ENCODE assay signal across 8 mouse cellular contexts in the genomic region with DNA sequence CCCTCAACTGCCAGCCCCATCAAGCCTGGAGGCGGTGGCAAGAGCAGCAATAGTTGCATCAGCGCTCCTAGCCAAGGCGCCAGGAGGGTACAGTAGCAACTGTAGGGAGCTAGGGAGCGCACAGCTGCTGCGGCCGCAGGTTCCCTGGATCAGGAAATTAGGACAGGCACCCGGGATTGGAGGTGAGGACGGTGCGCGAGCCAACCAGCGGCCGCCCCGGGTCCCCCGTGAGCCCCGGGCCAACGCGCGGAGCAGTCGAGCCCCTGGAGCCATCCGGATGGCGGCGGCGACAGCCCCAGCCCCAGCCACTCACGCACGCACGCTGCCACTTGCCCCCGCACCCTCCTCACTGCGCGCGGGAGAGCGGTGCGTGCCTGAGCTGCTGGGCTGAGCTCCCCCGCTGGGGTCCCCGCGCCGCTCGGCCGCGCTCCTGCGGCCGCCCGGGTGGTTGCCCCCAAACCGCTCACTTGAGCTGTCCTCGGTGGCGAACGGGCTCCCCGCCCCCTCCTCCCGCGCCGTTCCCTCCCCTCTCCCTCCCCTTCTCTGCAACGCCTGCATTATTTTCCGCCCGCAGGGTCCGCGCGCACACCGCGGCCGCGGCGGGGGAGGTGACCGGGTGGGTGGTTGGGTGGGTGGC. TPM values are rescaled to one million over a fixed set of nuclear protein-coding genes. Genes with fewer than 3 reads are reported as not detected.
A peak's percentile ranks its signal among the peaks of the same experiment; 100 is the strongest.
DNase-seq lines count a peak whose midpoint lies in the region; ATAC-seq and TF ChIP-seq lines count a peak whose summit lies in the region.

No protein-coding gene starts in this region.

- H3K9ac ChIP-seq in hindbrain, postnatal 0 days (replicated peaks; ENCODE audit: low read length), result peak overlapping the region; percentile 79

- peak overlapping the region; percentile 92 for H3K4me2 ChIP-seq in hindbrain, postnatal 0 days (ENCODE audit: low read depth, low read length)

- ATAC-seq in hindbrain, postnatal 0 days, result peak; percentile 85
- no peak for ATAC-seq in activated CD4-positive, CD25-positive, alpha-beta regulatory T cell, adult 4 months

- peak; percentile 59 for TF ChIP-seq CTCF in hindbrain, postnatal 0 days (IDR thresholded peaks at IDR 0.05; ENCODE audit: low read depth)

- peak; percentile 80 for DNase-seq in adrenal gland, postnatal 10 days
- peak; percentile 81 for DNase-seq in embryo, embryonic 10 days (ENCODE audit: low spot score)
- DNase-seq in gastrocnemius, postnatal 10 days, result peak; percentile 64
- DNase-seq in hindbrain, postnatal 0 days (ENCODE audit: low spot score), result peak; percentile 85
- peak; percentile 46 to 70 for DNase-seq in left cerebral cortex, adult 9 months (ENCODE audit: low spot score in 2 of 2)
- peak; percentile 63 to 81 for DNase-seq in lung, postnatal 4 days
- DNase-seq in right cerebral cortex, postnatal 25 days, result peak; percentile 75

- no peaks in the 10 kb centered on the region for H3K36me3 ChIP-seq in hindbrain, postnatal 0 days (ENCODE audit: insufficient read depth, low read length)

- H3K4me1 ChIP-seq in hindbrain, postnatal 0 days (ENCODE audit: insufficient read depth, low read length), result 0 out of 2 replicates have a peak, but pooled peaks cover 7% of the 10 kb centered on the region

- peak overlapping the region; percentile 89 for H3K27ac ChIP-seq in hindbrain, postnatal 0 days

- WGBS in hindbrain, postnatal 0 days, result under 1% methylated on average over 61 of the region's 62 CpGs

- peak overlapping the region; percentile 91 for H3K4me3 ChIP-seq in hindbrain, postnatal 0 days (ENCODE audit: low read length)

- no peaks in the 10 kb centered on the region for H3K9me3 ChIP-seq in hindbrain, postnatal 0 days (ENCODE audit: low read length)

- H3K27me3 ChIP-seq in hindbrain, postnatal 0 days (ENCODE audit: insufficient read depth, low read length), result no peaks in the 10 kb centered on the region

RNA-seq across cellular contexts. Expression of a gene that starts 0.6 kb away (rescaled TPM):
- 10 to 100 TPM; 45.6 to 52.4 TPM for total RNA-seq in adrenal gland, postnatal 10 days (2021)
- 10 to 100 TPM; 40.8 to 41.9 TPM for total RNA-seq in gastrocnemius, postnatal 10 days (2021)
- 44.6 and 51.9 TPM in 2 replicates for total RNA-seq in hindbrain, postnatal 0 days (2014; rRNA removed)
- 34.2 and 34.4 TPM in 2 replicates for polyA plus RNA-seq in hindbrain, postnatal 0 days (2015; fragmentation: Nextera tagmentation; extraction: Ambion mirVana)
- polyA plus RNA-seq in activated CD4-positive, CD25-positive, alpha-beta regulatory T cell, adult 4 months (2017; shearing (Covaris generic)), result not detected
